Mouse (Mus musculus) midbrain, embryonic 10.5 days (tissue): ENCODE results near the gene Sntg2. TPM values are rescaled to one million over a fixed set of nuclear protein-coding genes. Genes with fewer than 3 reads are reported as not detected.

Experiments used
- DNase-seq: peaks from one replicate; pipeline ENCODE4 v3.0.0-alpha.2; 2017; ENCODE audit warnings: low spot score
- H3K27ac ChIP-seq: fragments of 300-500 bp; sonication (generic); replicated peaks from 2 replicates; pipeline ENCODE4 v1.5.1; 2016; ENCODE audit warnings: mild to moderate bottlenecking
- H3K27me3 ChIP-seq: fragments of 300-500 bp; sonication (generic); 2 replicates; pipeline ENCODE4 v1.6.1; 2016; ENCODE audit warnings: low read depth, mild to moderate bottlenecking; ENCODE audit not compliant: poor library complexity, severe bottlenecking
- H3K36me3 ChIP-seq: fragments of 300-500 bp; sonication (generic); 2 replicates; pipeline ENCODE4 v1.6.1; 2016; ENCODE audit warnings: mild to moderate bottlenecking, moderate library complexity
- H3K4me1 ChIP-seq: fragments of 300-500 bp; sonication (generic); 2 replicates; pipeline ENCODE4 v1.6.1; 2016
- H3K4me3 ChIP-seq: fragments of 300-500 bp; sonication (generic); 2 replicates; pipeline ENCODE4 v1.5.1; 2016; ENCODE audit warnings: mild to moderate bottlenecking, moderate library complexity
- H3K9me3 ChIP-seq: fragments of 300-500 bp; sonication (generic); replicated peaks from 2 replicates; pipeline ENCODE4 v1.6.1; 2016; ENCODE audit warnings: mild to moderate bottlenecking
- WGBS: fragments of 180-500 bp; shearing (Covaris S2); methylation state at CpG from one replicate; pipeline ENCODE4 v1.1.7; 2016; 5-methylcytosine and 5-hydroxymethylcytosine counted together
- polyA plus RNA-seq: library from polyadenylated mRNA; unstranded; fragments of >200 nt; fragmentation: Nextera tagmentation; extraction: Ambion mirVana; gene quantifications from 2 replicates; pipeline ENCODE4 v1.2.1, GENCODE M21; 2016

Sntg2 gene
- polyA plus RNA-seq, 1 experiment from 2014 or later, result 0.49 TPM

GRCm38 (mm10) chr12:30226247-30226646, 146.9 kb downstream of the Sntg2 start:
- Histone ChIP-seq H3K27ac (no peak overlapping the region), H3K4me1 (no peaks in the 10 kb centered on the region), H3K9me3 (no peaks in the 10 kb centered on the region), H3K27me3 (0 out of 2 replicates have a peak, but pooled peaks cover 3% of the 10 kb centered on the region), H3K4me3 (no peak overlapping the region), H3K36me3 (no peaks in the 10 kb centered on the region)
- DNase-seq, result no peak
- 86% methylated on average over 5 of the region's 5 CpGs for WGBS

GRCm38 (mm10) chr12:30216762-30217441, 156.3 kb downstream of the Sntg2 start:
- Histone ChIP-seq H3K9me3 (no peaks in the 10 kb centered on the region), H3K4me3 (no peak overlapping the region), H3K27ac (no peak overlapping the region), H3K4me1 (no peaks in the 10 kb centered on the region), H3K36me3 (no peaks in the 10 kb centered on the region), H3K27me3 (no peaks in the 10 kb centered on the region)
- no peak for DNase-seq
- WGBS, result 90% methylated on average over 6 of the region's 6 CpGs

GRCm38 (mm10) chr12:30214761-30215160, 158.4 kb downstream of the Sntg2 start:
- Histone ChIP-seq H3K9me3 (no peaks in the 10 kb centered on the region), H3K27me3 (no peaks in the 10 kb centered on the region), H3K4me1 (no peaks in the 10 kb centered on the region), H3K27ac (no peak overlapping the region), H3K36me3 (no peaks in the 10 kb centered on the region), H3K4me3 (no peak overlapping the region)
- no peak for DNase-seq
- WGBS, result 85% methylated on average over 2 of the region's 2 CpGs

GRCm38 (mm10) chr12:30210388-30210787, 162.8 kb downstream of the Sntg2 start:
- no peaks in the 10 kb centered on the region for H3K36me3 ChIP-seq
- no peak overlapping the region for H3K4me3 ChIP-seq
- H3K9me3 ChIP-seq, result no peaks in the 10 kb centered on the region
- 88% methylated on average over 2 of the region's 2 CpGs for WGBS
- H3K27ac ChIP-seq, result no peak overlapping the region
- H3K27me3 ChIP-seq, result no peaks in the 10 kb centered on the region
- no peak for DNase-seq
- no peaks in the 10 kb centered on the region; the same call in 1 of the 2 replicates for H3K4me1 ChIP-seq

- H3K27ac ChIP-seq, result no peak overlapping the region
- H3K4me1 ChIP-seq, result no peaks in the 10 kb centered on the region; the same call in 1 of the 2 replicates
- H3K36me3 ChIP-seq, result no peaks in the 10 kb centered on the region
- WGBS, result 71% methylated on average over 2 of the region's 2 CpGs
- no peak overlapping the region for H3K4me3 ChIP-seq
- no peak for DNase-seq
- H3K9me3 ChIP-seq, result no peaks in the 10 kb centered on the region
- no peaks in the 10 kb centered on the region for H3K27me3 ChIP-seq
Measured at GRCm38 (mm10) chr12:30208527-30208926, 164.6 kb downstream of the Sntg2 start.

- H3K27ac ChIP-seq, result no peak overlapping the region
- H3K4me3 ChIP-seq, result no peak overlapping the region
- H3K27me3 ChIP-seq, result no peaks in the 10 kb centered on the region
- no peaks in the 10 kb centered on the region for H3K9me3 ChIP-seq
- 83% methylated on average over 5 of the region's 5 CpGs for WGBS
- DNase-seq, result no peak
- H3K4me1 ChIP-seq, result no peaks in the 10 kb centered on the region; the same call in 1 of the 2 replicates
- H3K36me3 ChIP-seq, result no peaks in the 10 kb centered on the region
Measured at GRCm38 (mm10) chr12:30208087-30208486, 165.1 kb downstream of the Sntg2 start.

GRCm38 (mm10) chr12:30204457-30204856, 168.7 kb downstream of the Sntg2 start:
- Histone ChIP-seq H3K4me1 (no peaks in the 10 kb centered on the region; the same call in 1 of the 2 replicates), H3K9me3 (no peaks in the 10 kb centered on the region), H3K27ac (no peak overlapping the region), H3K36me3 (no peaks in the 10 kb centered on the region), H3K4me3 (no peak overlapping the region), H3K27me3 (no peaks in the 10 kb centered on the region)
- no peak for DNase-seq
- 84% methylated on average over 4 of the region's 4 CpGs for WGBS

GRCm38 (mm10) chr12:30202763-30203162, 170.4 kb downstream of the Sntg2 start:
- no peaks in the 10 kb centered on the region for H3K9me3 ChIP-seq
- no peak for DNase-seq

GRCm38 (mm10) chr12:30201031-30201430, 172.1 kb downstream of the Sntg2 start:
- whole genome bisulfite sequencing, result 87% methylated on average over 5 of the region's 5 CpGs
- H3K36me3 ChIP-seq, result no peaks in the 10 kb centered on the region
- no peaks in the 10 kb centered on the region for H3K9me3 ChIP-seq
- H3K27ac ChIP-seq, result no peak overlapping the region
- H3K27me3 ChIP-seq, result no peaks in the 10 kb centered on the region
- no peak overlapping the region for H3K4me3 ChIP-seq
- no peak for DNase-seq
- no peaks in the 10 kb centered on the region for H3K4me1 ChIP-seq

More at GRCm38 (mm10) chr12:30202763-30203162, 170.4 kb downstream of the Sntg2 start:
- Histone ChIP-seq H3K4me1 (no peaks in the 10 kb centered on the region), H3K36me3 (no peaks in the 10 kb centered on the region), H3K27ac (no peak overlapping the region), H3K27me3 (no peaks in the 10 kb centered on the region), H3K4me3 (no peak overlapping the region)
- 82% methylated on average over 1 of the region's 1 CpGs for WGBS

GRCm38 (mm10) chr12:30200621-30201020, 172.6 kb downstream of the Sntg2 start:
- Histone ChIP-seq H3K4me1 (no peaks in the 10 kb centered on the region), H3K27me3 (no peaks in the 10 kb centered on the region), H3K4me3 (no peak overlapping the region), H3K27ac (no peak overlapping the region; the same call in 1 of the 2 replicates), H3K36me3 (no peaks in the 10 kb centered on the region), H3K9me3 (no peaks in the 10 kb centered on the region)
- 86% methylated on average over 7 of the region's 7 CpGs for WGBS
- no peak for DNase-seq

GRCm38 (mm10) chr12:30199735-30200134, 173.4 kb downstream of the Sntg2 start:
- H3K36me3 ChIP-seq, result no peaks in the 10 kb centered on the region
- H3K27ac ChIP-seq, result no peak overlapping the region
- WGBS, result 34% methylated on average over 2 of the region's 2 CpGs
- H3K27me3 ChIP-seq, result no peaks in the 10 kb centered on the region
- no peaks in the 10 kb centered on the region for H3K4me1 ChIP-seq
- DNase-seq, result peak; percentile 22
- no peaks in the 10 kb centered on the region for H3K9me3 ChIP-seq
- no peak overlapping the region for H3K4me3 ChIP-seq

- 84% methylated on average over 1 of the region's 1 CpGs for WGBS
- no peaks in the 10 kb centered on the region for H3K9me3 ChIP-seq
- no peak overlapping the region for H3K4me3 ChIP-seq
- no peaks in the 10 kb centered on the region for H3K27me3 ChIP-seq
- H3K36me3 ChIP-seq, result no peaks in the 10 kb centered on the region
- no peak for DNase-seq
- no peaks in the 10 kb centered on the region for H3K4me1 ChIP-seq
- H3K27ac ChIP-seq, result no peak overlapping the region
Measured at GRCm38 (mm10) chr12:30198250-30198649, 174.9 kb downstream of the Sntg2 start.

- no peaks in the 10 kb centered on the region for H3K9me3 ChIP-seq
- no peak overlapping the region for H3K27ac ChIP-seq
- no peaks in the 10 kb centered on the region for H3K4me1 ChIP-seq
- no peaks in the 10 kb centered on the region for H3K36me3 ChIP-seq
- H3K4me3 ChIP-seq, result no peak overlapping the region
- H3K27me3 ChIP-seq, result no peaks in the 10 kb centered on the region
- DNase-seq, result no peak
- WGBS, result 93% methylated on average over 3 of the region's 3 CpGs
Measured at GRCm38 (mm10) chr12:30181721-30182120, 191.5 kb downstream of the Sntg2 start.
